Mouse (Mus musculus): ENCODE data around the gene 1810013L24Rik.

GRCm38 (mm10) chr16:8869715-8870114 is 39.8 kb downstream of the 1810013L24Rik start:
- peak; percentile 70; the same call in 1 of the 2 replicates for TF ChIP-seq CTCF (IDR thresholded peaks at IDR 0.05; ENCODE audit: borderline replicate concordance, control insufficient read depth, extremely low read depth, insufficient read depth, low read length, poor library complexity)
- no peak for TF ChIP-seq POLR2A (IDR thresholded peaks at IDR 0.05; ENCODE audit: control insufficient read depth, extremely low read depth, insufficient read depth, low read length, poor library complexity)
